In genomic region chr15:8589503-8590116, GRCm38 (mm10) we compare ENCODE assay signal across 8 mouse cellular contexts.
DNase-seq lines count a peak whose midpoint lies in the region; ATAC-seq lines count a peak whose summit lies in the region.

No protein-coding gene starts in this region.

- no peaks in the 10 kb centered on the region for H3K36me3 ChIP-seq in forebrain, embryonic 11.5 days (ENCODE audit: control insufficient read depth, insufficient read depth, low read length)

- no peaks in the 10 kb centered on the region for H3K27me3 ChIP-seq in forebrain, embryonic 11.5 days (ENCODE audit: control insufficient read depth, insufficient read depth, low read length)

- ATAC-seq in forebrain, embryonic 11.5 days (replicated peaks; ENCODE audit: low FRiP score) = 0 out of 2 replicates have a peak, but pooled peaks have one; percentile 36
- ATAC-seq in erythroid progenitor cell, adult 5-6 weeks (replicated peaks; ENCODE audit: low FRiP score, poor library complexity, severe bottlenecking) = no peak

- H3K4me2 ChIP-seq in forebrain, embryonic 11.5 days (ENCODE audit: low read depth, low read length, severe bottlenecking) = no peak overlapping the region

- intact Hi-C loops in heart, postnatal 36 days (cut with DNase I) = loop anchor here (1.0 to 5.0 kb wide), 2 partner anchors 138 to 207 kb away; no protein-coding TSS in a partner anchor

- DNase-seq in NIH3T3 (ENCODE audit: low read depth) = peak; percentile 92
- DNase-seq in c-Kit-positive CD71-negative TER-119-negative erythroid progenitor cells, embryonic 14.5 days (ENCODE audit: low read depth) = peak; percentile 77
- peak; percentile 88 for DNase-seq in forebrain, embryonic 11.5 days (ENCODE audit: low spot score)
- DNase-seq in heart, postnatal 36 days = peak; percentile 73 to 80
- DNase-seq in layer of hippocampus, postnatal 14 days (ENCODE audit: low spot score in 2 of 2) = peak; percentile 67 to 83
- peak; percentile 66 for DNase-seq in lung, postnatal 25 days (ENCODE audit: low spot score)
- DNase-seq in right cerebral cortex, adult 2 months (ENCODE audit: low spot score in 2 of 2) = peak; percentile 85 to 92

- H3K4me3 ChIP-seq in forebrain, embryonic 11.5 days (ENCODE audit: low read depth, low read length) = no peak overlapping the region

- H3K27ac ChIP-seq in forebrain, embryonic 11.5 days (ENCODE audit: low read depth, low read length) = no peak overlapping the region

- H3K9me3 ChIP-seq in forebrain, embryonic 11.5 days (ENCODE audit: control insufficient read depth, low read length) = no peaks in the 10 kb centered on the region

- no peaks in the 10 kb centered on the region for H3K4me1 ChIP-seq in forebrain, embryonic 11.5 days (replicated peaks; ENCODE audit: control insufficient read depth, insufficient read depth, low read length)

- 25% methylated on average over 11 of the region's 11 CpGs for WGBS in forebrain, embryonic 11.5 days

- no peak overlapping the region for H3K9ac ChIP-seq in forebrain, embryonic 11.5 days (ENCODE audit: low read length)
